Mouse (Mus musculus): ENCODE data around the gene Tbr1. TPM values are rescaled to one million over a fixed set of nuclear protein-coding genes. Genes with fewer than 3 reads are reported as not detected.
A peak's percentile ranks its signal among the peaks of the same experiment; 100 is the strongest.

The Tbr1 gene
- polyA plus RNA-seq, 1 experiment from 2014 or later, result not detected

GRCm38 (mm10) chr2:61813106-61813505 is 10.4 kb downstream of the Tbr1 start:
- 7% methylated on average over 6 of the region's 6 CpGs for WGBS
- Histone ChIP-seq H3K27ac (no peak overlapping the region), H3K4me1 (peaks cover 29% of the 10 kb centered on the region), H3K27me3 (peaks cover 94% of the 10 kb centered on the region), H3K9ac (no peak overlapping the region), H3K36me3 (no peaks in the 10 kb centered on the region), H3K4me2 (no peak overlapping the region), H3K9me3 (replicated peaks) (no peaks in the 10 kb centered on the region), H3K4me3 (replicated peaks) (no peak overlapping the region)
- ATAC-seq (replicated peaks; ENCODE audit: low FRiP score), result no peak

- H3K4me1 ChIP-seq, result peaks cover 29% of the 10 kb centered on the region
- H3K4me2 ChIP-seq, result no peak overlapping the region
- no peaks in the 10 kb centered on the region for H3K9me3 ChIP-seq (replicated peaks)
- H3K4me3 ChIP-seq (replicated peaks), result no peak overlapping the region
- ATAC-seq (replicated peaks; ENCODE audit: low FRiP score), result no peak
- H3K36me3 ChIP-seq, result no peaks in the 10 kb centered on the region
- 17% methylated on average over 1 of the region's 1 CpGs for WGBS
- no peak overlapping the region for H3K9ac ChIP-seq
- H3K27ac ChIP-seq, result no peak overlapping the region
- H3K27me3 ChIP-seq, result peaks cover 93% of the 10 kb centered on the region
Observed at GRCm38 (mm10) chr2:61813521-61813920, 10.8 kb downstream of the Tbr1 start.

GRCm38 (mm10) chr2:61814548-61815473 is 12.1 kb downstream of the Tbr1 start:
- Histone ChIP-seq H3K36me3 (no peaks in the 10 kb centered on the region), H3K4me1 (peaks cover 29% of the 10 kb centered on the region), H3K27me3 (peaks cover 90% of the 10 kb centered on the region), H3K27ac (no peak overlapping the region), H3K9ac (0 out of 2 replicates have a peak overlapping the region, but pooled peaks have one; percentile 50), H3K9me3 (replicated peaks) (no peaks in the 10 kb centered on the region), H3K4me3 (replicated peaks) (peak overlapping the region; percentile 44), H3K4me2 (peak overlapping the region; percentile 86)
- 4% methylated on average over 32 of the region's 50 CpGs for WGBS
- peak; percentile 69 for ATAC-seq (replicated peaks; ENCODE audit: low FRiP score)

- no peak overlapping the region for H3K27ac ChIP-seq
- H3K27me3 ChIP-seq, result peaks cover 86% of the 10 kb centered on the region
- peak overlapping the region; percentile 86 for H3K4me2 ChIP-seq
- 8% methylated on average over 60 of the region's 66 CpGs for WGBS
- H3K4me1 ChIP-seq, result peaks cover 29% of the 10 kb centered on the region
- H3K9ac ChIP-seq, result peak overlapping the region; percentile 50
- no peaks in the 10 kb centered on the region for H3K9me3 ChIP-seq (replicated peaks)
- H3K4me3 ChIP-seq (replicated peaks), result peak overlapping the region; percentile 44
- peak; percentile 62 for ATAC-seq (replicated peaks; ENCODE audit: low FRiP score)
- H3K36me3 ChIP-seq, result no peaks in the 10 kb centered on the region
Observed at GRCm38 (mm10) chr2:61815583-61816313, 13.0 kb downstream of the Tbr1 start.

GRCm38 (mm10) chr2:61818197-61818596 is 15.5 kb downstream of the Tbr1 start:
- no peak for ATAC-seq (replicated peaks; ENCODE audit: low FRiP score)

GRCm38 (mm10) chr2:61820203-61820602 is 17.5 kb downstream of the Tbr1 start:
- H3K27me3 ChIP-seq, result peaks cover 66% of the 10 kb centered on the region
- H3K4me2 ChIP-seq, result no peak overlapping the region
- peaks cover 9% of the 10 kb centered on the region for H3K4me1 ChIP-seq
- ATAC-seq (replicated peaks; ENCODE audit: low FRiP score), result no peak
- no peak overlapping the region for H3K4me3 ChIP-seq (replicated peaks)
- no peaks in the 10 kb centered on the region for H3K36me3 ChIP-seq
- no peak overlapping the region for H3K9ac ChIP-seq
- no peaks in the 10 kb centered on the region for H3K9me3 ChIP-seq (replicated peaks)
- no peak overlapping the region for H3K27ac ChIP-seq
- WGBS, result 82% methylated on average over 4 of the region's 4 CpGs

More at GRCm38 (mm10) chr2:61818197-61818596, 15.5 kb downstream of the Tbr1 start:
- H3K36me3 ChIP-seq, result no peaks in the 10 kb centered on the region
- peaks cover 15% of the 10 kb centered on the region for H3K4me1 ChIP-seq
- H3K9ac ChIP-seq, result no peak overlapping the region
- H3K27me3 ChIP-seq, result peaks cover 73% of the 10 kb centered on the region
- H3K4me3 ChIP-seq (replicated peaks), result no peak overlapping the region
- no peak overlapping the region for H3K27ac ChIP-seq
- WGBS, result 84% methylated on average over 1 of the region's 1 CpGs
- H3K4me2 ChIP-seq, result no peak overlapping the region
- H3K9me3 ChIP-seq (replicated peaks), result no peaks in the 10 kb centered on the region

- no peak for ATAC-seq (replicated peaks; ENCODE audit: low FRiP score)
- 84% methylated on average over 1 of the region's 1 CpGs for WGBS
Observed at GRCm38 (mm10) chr2:61823426-61824140, 20.9 kb downstream of the Tbr1 start.

GRCm38 (mm10) chr2:61837243-61837806 is 34.6 kb downstream of the Tbr1 start:
- Histone ChIP-seq H3K4me3 (replicated peaks) (no peak overlapping the region), H3K27ac (no peak overlapping the region), H3K27me3 (no peaks in the 10 kb centered on the region), H3K4me2 (no peak overlapping the region), H3K9ac (no peak overlapping the region), H3K4me1 (no peaks in the 10 kb centered on the region), H3K9me3 (replicated peaks) (no peaks in the 10 kb centered on the region), H3K36me3 (no peaks in the 10 kb centered on the region)
- WGBS, result 83% methylated on average over 2 of the region's 2 CpGs
- ATAC-seq (replicated peaks; ENCODE audit: low FRiP score), result no peak

More at GRCm38 (mm10) chr2:61823426-61824140, 20.9 kb downstream of the Tbr1 start:
- no peaks in the 10 kb centered on the region for H3K9me3 ChIP-seq (replicated peaks)
- H3K4me2 ChIP-seq, result no peak overlapping the region
- peaks cover 43% of the 10 kb centered on the region for H3K27me3 ChIP-seq
- no peak overlapping the region for H3K9ac ChIP-seq
- no peaks in the 10 kb centered on the region for H3K4me1 ChIP-seq
- H3K27ac ChIP-seq, result no peak overlapping the region
- no peaks in the 10 kb centered on the region for H3K36me3 ChIP-seq
- no peak overlapping the region for H3K4me3 ChIP-seq (replicated peaks)

Small RNA genes lying within 50 kb of the gene (microRNA-seq; reads per million reads assigned to microRNA genes)
- gene Gm22403, result not detected

Other genes with a start within 250 kb of the Tbr1 start
- 26.3 and 27.5 TPM in 2 replicates for gene Tank, start 224.3 kb upstream of the Tbr1 start, polyA plus RNA-seq (2015; fragmentation: Nextera tagmentation; extraction: Ambion mirVana)
- 179 and 192 TPM in 2 replicates for gene Psmd14, start 91.2 kb upstream of the Tbr1 start, polyA plus RNA-seq (2015; fragmentation: Nextera tagmentation; extraction: Ambion mirVana)
- gene Slc4a10, start 243.5 kb downstream of the Tbr1 start, polyA plus RNA-seq (2015; fragmentation: Nextera tagmentation; extraction: Ambion mirVana), result 0.23 and 0.27 TPM in 2 replicates

All from kidney, embryonic 15.5 days (tissue).